Mouse (Mus musculus) CD4-positive helper T cell, adult 2 months (primary cell): ENCODE results near the gene Mogs.

ENCODE experiments used
- DNase-seq: peaks from one replicate; pipeline ENCODE4 v3.0.0-alpha.2; 2012; ENCODE audit warnings: low read depth, missing footprints, low spot score

The Mogs gene

DNA sequence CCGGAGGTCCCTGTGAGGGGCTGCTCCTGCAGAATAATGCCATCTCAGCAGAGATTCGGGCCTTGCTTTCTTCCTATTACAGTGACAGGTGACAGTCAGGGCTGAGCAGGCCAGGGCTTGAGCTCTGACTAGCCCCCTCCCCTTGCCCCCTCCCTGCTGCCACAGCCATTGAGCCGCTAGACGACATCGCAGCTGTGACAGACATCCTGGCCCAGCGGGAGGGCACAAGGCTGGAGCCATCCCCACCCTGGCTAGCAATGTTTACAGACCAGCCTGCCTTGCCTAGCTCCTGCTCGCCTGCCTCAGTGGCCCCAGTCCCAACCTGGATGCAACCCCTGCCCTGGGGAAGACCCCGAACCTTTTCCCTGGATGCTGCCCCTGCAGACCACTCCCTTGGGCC, 36.4 kb downstream of the Mogs start:
- no peak for DNase-seq

DNA sequence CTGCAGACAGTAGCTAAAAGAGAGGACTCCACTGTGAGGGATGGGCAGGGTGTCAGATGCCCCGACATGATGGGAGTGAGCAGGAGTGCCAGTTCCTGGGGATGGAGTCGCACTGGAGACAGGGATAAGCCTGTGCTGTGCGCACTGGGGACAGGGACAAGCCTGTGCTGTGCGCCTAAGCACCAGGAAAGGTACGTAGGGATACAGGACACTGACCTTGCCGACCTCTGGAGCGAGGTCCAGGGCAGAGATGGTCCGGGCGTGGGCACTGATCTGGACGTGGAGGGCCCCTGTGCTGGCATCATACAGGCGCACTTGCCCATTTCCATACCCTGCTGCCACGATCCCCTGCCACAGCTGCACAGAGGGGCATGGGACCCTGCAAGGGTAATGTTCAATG, 37.7 kb downstream of the Mogs start:
- DNase-seq, result no peak

DNA sequence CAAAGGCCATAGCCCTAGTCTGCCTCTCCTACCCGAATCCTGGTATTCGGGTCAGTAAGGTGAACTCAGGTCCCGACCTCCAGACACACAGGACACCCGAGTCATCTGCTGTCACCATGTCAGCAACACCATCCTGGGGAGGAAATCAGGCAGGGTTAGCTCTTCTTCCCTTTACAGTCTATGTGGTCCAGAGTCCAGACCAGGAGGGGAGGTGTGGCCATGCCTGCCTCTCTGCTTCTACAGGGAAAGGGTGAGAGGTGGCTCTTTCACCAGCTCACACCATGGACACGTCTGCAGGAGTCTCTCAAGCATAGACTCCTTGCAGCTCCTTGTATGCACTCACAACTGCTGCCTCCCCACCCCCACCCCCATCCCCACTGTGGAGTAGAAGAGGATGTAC, 38.2 kb downstream of the Mogs start:
- no peak for DNase-seq

DNA sequence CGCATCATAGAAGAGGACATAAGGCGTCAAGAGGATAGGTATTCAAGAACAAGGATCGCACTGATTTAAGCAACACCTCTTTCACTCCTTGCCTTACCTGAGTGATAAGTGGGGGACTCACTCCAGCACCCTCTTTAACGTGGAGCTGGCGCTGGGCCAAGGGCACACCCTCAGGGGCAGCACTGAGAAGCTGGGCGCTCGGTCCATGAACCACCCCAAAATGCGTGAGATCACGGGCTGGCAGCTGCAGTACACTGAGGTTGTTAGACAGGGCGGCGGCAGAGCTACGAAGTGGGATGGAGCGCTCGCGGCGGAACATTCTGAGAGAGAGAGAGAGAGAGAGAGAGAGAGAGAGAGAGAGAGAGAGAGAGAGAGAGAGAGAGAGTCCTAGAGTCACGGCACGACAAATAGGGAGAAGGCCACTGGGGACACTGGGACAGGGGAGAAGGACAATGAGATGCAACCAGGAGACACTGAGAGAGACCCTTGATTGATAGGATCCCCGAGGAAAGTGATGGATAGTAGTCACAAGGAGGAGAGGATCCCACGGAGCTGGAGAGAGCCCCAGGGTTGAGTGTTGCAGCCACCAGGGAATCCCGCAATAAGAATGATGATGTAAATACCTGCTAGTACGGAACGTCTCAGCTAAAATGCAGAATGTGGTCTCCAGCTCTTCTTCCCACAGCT, 40.4 kb downstream of the Mogs start:
- peak; percentile 21 for DNase-seq

DNA sequence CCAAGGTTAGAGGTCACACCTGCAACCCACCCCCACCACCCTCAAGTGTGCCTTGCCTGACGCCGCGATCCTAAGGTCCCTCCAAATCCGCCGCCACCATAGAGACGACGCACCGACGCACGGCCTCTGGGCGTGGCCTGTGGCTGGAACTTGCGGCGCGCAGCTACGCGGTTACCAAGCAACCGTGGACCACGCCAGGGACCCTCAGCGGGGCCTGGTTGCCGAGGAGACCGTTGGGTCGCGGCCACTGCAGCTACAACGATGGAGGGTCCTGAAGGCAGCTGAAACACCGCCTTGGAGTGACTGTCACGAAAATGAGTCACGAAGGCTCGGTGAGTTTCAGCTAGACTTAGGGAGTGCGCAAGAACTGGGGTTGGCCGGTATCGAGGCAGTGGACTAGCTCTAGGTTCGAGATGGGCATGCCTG, 41.0 kb downstream of the Mogs start, which contains the start of the genes Wdr54 and 1700003E16Rik:
TSS of gene Wdr54 (minus strand) at position 139 of the 426 bp plus-strand sequence.
TSS of gene 1700003E16Rik (plus strand) at position 146 of the 426 bp plus-strand sequence.
- DNase-seq, result peak; percentile 68

DNA sequence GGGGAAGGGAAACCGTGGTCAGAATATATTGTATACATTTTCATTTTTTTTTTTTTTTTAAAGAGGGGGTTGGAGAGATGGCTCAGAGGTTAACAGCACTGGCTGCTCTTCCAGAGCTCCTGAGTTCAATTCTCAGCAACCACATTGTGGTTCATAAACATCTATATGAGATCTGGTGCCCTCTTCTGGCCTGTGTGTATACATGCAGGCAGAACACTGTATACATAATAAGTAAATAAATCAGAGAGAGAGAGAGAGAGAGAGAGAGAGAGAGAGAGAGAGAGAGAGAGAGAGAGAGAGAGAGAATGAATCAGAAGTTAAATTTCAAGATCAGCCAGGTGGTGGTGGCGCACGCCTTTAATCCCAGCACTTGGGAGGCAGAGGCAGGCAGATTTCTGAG, 44.2 kb downstream of the Mogs start:
- peak; percentile 76 for DNase-seq

DNA sequence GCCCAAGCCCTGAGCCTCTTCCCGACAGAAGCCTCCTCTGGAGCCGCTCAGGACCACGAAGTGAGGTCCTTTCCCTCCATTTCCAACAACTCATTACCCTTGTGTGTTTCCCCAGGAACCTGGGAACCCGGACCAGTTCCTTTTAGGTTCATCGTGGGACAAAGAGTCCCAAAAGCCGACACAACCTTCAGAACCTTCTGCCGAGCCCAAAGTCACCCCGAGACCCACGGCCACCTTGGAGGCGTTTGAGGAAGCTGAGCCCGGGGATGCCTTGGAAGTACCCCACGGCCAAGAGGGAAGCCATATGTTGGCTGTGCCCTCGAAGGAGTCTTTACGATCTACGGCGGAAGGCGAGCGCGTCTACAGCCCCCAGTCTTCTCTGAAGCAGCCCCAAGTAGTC, 46.1 kb downstream of the Mogs start:
- DNase-seq, result no peak

DNA sequence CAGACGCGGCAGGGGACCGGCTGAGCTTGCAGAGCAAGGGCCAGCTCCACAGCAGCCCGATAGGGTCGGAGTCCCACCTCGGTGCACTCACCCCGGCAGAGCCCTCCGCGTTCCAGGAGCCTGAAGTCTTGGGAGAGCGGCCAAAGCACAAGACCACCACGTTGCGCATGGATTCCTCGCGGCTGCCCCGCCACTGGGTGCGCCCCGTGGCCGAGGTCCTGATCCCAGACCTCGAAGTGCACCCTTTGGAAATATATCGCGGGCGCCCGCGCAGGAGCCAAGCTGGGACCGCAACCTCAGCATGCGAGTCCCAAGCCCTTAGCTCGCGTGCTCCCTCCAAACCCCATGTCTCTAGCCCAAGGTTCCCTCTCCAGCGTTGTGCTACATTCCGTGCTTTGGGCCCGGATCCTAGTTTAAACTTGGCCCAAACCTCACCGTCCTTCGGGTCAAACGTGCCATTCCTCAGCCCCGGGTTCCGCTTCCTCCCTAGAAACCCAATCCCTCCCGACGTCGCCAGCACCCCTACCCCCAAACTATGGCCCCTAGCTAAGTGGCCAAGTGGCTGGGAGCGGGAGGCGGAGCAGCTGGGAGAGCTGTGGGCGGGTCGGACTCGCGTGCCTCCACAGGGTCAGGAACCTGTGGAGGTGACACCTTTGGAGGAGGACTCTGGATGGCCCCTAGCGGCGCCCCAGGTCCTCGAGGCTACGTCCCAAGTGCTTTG, 46.8 kb downstream of the Mogs start:
- peak; percentile 32 for DNase-seq

DNA sequence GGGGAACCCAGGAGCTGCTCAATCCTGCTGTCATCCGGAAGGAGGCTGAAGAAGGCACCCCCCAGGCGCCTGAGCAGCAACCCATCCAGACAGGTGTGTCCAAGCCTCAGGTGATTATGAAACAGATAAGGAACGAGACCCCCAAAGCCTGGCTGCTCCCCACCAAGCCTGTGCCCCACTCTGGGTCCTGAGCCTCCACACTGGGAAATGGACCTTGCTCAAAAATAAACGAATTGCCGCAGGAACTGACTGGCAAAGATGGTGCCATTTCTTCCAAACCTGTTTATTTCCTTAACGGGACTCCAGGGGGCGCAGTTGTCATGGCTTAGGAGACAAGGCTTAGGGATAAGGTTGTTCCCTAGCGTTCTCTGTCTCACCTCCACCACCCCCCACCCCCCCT, 47.4 kb downstream of the Mogs start:
- DNase-seq, result peak; percentile 65

DNA sequence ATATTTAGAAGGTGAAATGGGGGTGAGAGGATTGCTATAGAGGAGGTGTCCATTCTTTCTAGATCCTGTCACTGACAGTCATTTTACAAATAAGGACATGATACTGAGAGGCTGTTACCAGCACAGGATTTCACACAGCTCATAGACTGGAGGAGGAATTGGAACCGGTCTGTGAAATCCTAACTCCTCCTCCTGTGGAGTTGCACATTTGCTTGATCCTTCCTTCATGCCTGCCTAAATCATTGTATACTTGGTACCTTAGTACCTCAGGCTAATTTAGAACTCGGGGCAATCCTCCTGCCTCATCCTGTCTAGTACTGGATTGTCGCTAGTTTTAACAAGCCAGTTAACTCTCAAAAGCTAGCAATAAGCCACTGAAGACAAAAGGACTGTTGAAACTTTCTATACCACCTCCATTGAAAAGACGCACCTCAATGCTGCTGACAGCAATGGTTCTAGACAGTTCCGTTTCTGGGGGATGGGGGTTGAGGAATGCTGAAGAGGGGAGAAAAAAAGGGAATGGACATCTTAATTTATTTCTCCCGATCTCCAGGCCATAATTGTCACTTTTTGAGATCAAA, 49.8 kb downstream of the Mogs start:
- no peak for DNase-seq

DNA sequence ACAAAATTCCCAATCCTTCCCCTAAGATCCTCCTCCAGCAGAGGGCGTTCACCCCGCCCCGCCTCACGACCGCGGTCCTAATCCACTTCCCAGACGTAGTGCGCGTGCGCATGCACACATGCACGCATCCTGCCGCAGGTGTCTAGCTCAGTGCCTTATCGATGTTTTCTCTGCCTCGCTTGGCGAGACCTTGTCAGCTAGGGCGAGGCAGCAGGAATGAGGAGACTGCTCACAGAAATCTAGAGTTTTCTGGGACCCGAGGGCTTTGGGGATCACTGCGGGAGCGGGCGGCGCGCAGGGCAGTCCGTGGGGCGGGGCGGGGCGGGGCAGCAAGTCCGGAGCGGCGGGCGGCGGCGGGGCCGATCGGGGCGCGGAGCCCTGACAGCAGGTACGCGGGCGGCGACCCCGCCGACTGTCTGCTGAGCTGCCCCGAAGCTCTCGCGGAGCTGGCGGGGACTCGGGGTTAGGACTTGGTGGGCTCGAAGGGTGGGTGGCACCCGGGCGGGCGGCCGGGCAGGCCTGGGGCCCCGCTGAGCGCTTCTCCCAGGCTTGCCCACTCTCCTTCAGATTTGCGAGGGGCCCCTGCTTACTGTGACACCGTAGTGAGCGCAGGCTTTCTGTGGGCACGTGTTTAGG, 50.4 kb downstream of the Mogs start, which contains the start of gene Dctn1:
TSS of gene Dctn1 (plus strand) at position 314 of the 636 bp plus-strand sequence.
- DNase-seq, result peak; percentile 94

DNA sequence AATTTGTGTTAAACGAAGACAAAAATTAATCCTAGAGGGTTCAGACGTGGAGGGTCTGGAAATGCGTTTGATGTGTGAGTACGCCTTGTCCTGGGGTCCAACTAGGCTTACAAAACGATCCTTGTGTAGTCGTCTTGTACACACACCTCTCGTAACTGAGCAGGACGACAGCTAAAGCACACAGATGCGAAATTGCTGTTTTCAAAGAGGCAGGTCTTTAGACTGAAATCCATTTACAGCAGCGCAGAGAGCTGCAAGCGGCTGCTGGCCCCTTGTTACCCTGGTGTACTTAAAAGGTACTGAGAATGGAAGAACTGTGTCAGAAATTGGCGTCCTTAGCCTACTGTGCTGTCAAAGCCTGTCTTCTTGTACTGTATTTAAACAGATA, 50.9 kb downstream of the Mogs start:
- DNase-seq, result peak; percentile 56
